Mouse (Mus musculus) gastrocnemius, adult 18-20 months (tissue): ENCODE results near the gene Prp2. TPM values are rescaled to one million over a fixed set of nuclear protein-coding genes. Genes with fewer than 3 reads are reported as not detected.
"Not testable (repeated sequence)": the region's sequence is repeated elsewhere in the genome, so short reads cannot be mapped to it uniquely, and the experiment has no call there.

Source experiments
- DNase-seq: peaks from one replicate; pipeline ENCODE4 v3.0.0; 2021; ENCODE audit warnings: low spot score
- long read RNA-seq, 2 experiments: library from polyadenylated mRNA; stranded (forward); transcript quantifications; one replicate each; pipeline ENCODE4 v2.0.0; 2021
- total RNA-seq, 2 experiments: library from RNA; stranded (reverse); gene quantifications; 2 replicates each; pipeline ENCODE4 v1.2.3; 2021

Prp2 gene
- not detected for total RNA-seq
- long read RNA-seq, experiment 1 = 0 reads
- long read RNA-seq, experiment 2 = 0 reads

- not testable (repeated sequence) for DNase-seq
These were observed at the start of gene Prp2 for GRCm38 (mm10) chr6:132595613-132596012. TSS of gene Prp2 (plus strand) at chr6:132595913.

DNA sequence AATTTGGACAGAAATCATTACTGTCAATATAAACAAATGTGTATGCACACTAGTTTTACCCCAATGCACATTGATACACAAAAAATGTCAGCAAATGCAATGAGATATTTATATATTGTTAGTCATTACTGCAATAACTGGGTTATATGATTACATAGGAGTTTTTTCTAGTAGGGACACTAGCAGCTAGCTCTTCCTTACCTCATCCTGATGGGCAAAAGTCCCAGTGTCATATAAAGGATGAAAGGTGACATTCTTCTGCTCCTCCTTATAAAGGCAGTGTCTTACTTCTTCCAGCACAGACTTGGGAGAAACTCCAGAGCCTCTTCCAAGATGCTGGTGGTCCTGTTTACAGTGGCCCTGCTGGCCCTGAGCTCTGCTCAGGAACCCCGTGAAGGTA lies 26.2 kb upstream of the Prp2 start, which contains the start of gene Prh1:
TSS of gene Prh1 (plus strand) at position 301 of the 400 bp plus-strand sequence.
- not testable (repeated sequence) for DNase-seq

- DNase-seq = no peak
These were observed 53.7 kb downstream of the Prp2 start for GRCm38 (mm10) chr6:132649399-132649798.

Other genes starting within 250 kb of the Prp2 start
- not detected for gene Gm8882, start 231.8 kb upstream of the Prp2 start, total RNA-seq
- gene Prh1, start 26.1 kb upstream of the Prp2 start, total RNA-seq = not detected
- not detected for gene A630073D07Rik, start 55.6 kb downstream of the Prp2 start, total RNA-seq
- gene Tas2r120, start 61.0 kb downstream of the Prp2 start, total RNA-seq = not detected
- gene Tas2r121, start 105.1 kb downstream of the Prp2 start, total RNA-seq = not detected
- gene Tas2r122, start 116.0 kb downstream of the Prp2 start, total RNA-seq = not detected
- not detected for gene Tas2r115, start 142.1 kb downstream of the Prp2 start, total RNA-seq
- not detected for gene Tas2r124, start 158.8 kb downstream of the Prp2 start, total RNA-seq
- gene Tas2r102, start 166.2 kb downstream of the Prp2 start, total RNA-seq = not detected
- not detected for gene Tas2r136, start 182.2 kb downstream of the Prp2 start, total RNA-seq
- not detected for gene Tas2r117, start 206.9 kb downstream of the Prp2 start, total RNA-seq